Mouse (Mus musculus) MEL (cell line): ENCODE data around the gene Ube2f. TPM values are rescaled to one million over a fixed set of nuclear protein-coding genes. Genes with fewer than 3 reads are reported as not detected.
A peak's percentile ranks its signal among the peaks of the same experiment; 100 is the strongest.

Experiments used
- DNase-seq: peaks from one replicate; pipeline ENCODE4 v3.0.0; 2011; ENCODE audit warnings: low read depth, low spot score
- H3K27ac ChIP-seq: 2 replicates; pipeline ENCODE4 v1.5.1; 2012; ENCODE audit warnings: low read depth, mild to moderate bottlenecking, control low read depth, low read length, moderate library complexity; ENCODE audit not compliant: control insufficient read depth
- H3K27me3 ChIP-seq, 2 experiments: fragments of 150-350 bp in 1 of 2; sonication (generic) in 1 of 2; 2 replicates each; pipeline ENCODE4 v1.6.1; 2012; ENCODE audit warnings: low read length in 2 of 2, mild to moderate bottlenecking in 2 of 2, improper control_type of control experiment in 1 of 2, moderate library complexity in 1 of 2; ENCODE audit not compliant: insufficient read depth in 2 of 2, control insufficient read depth in 1 of 2
- H3K36me3 ChIP-seq, 2 experiments: 2 replicates each; pipeline ENCODE4 v1.6.1; 2012 to 2014; ENCODE audit warnings: low read length in 2 of 2, improper control_type of control experiment in 1 of 2, inconsistent platforms in 1 of 2, mild to moderate bottlenecking in 1 of 2; ENCODE audit not compliant: insufficient read depth in 2 of 2, control insufficient read depth in 1 of 2
- H3K4me1 ChIP-seq, 2 experiments: fragments of 150-350 bp in 1 of 2; sonication (generic) in 1 of 2; 2 replicates each; pipeline ENCODE4 v1.6.1; 2012; ENCODE audit warnings: low read length in 2 of 2, improper control_type of control experiment in 1 of 2, mild to moderate bottlenecking in 1 of 2; ENCODE audit not compliant: insufficient read depth in 2 of 2, control insufficient read depth in 1 of 2
- H3K4me3 ChIP-seq, 2 experiments: fragments of 150-350 bp in 1 of 2; sonication (generic) in 1 of 2; 2 replicates each; pipeline ENCODE4 v1.5.1; 2012; ENCODE audit warnings: low read depth in 2 of 2, low read length in 2 of 2, mild to moderate bottlenecking in 2 of 2, moderate library complexity in 2 of 2, control low read depth in 1 of 2, improper control_type of control experiment in 1 of 2; ENCODE audit not compliant: control insufficient read depth in 1 of 2, insufficient read depth in 1 of 2
- H3K79me2 ChIP-seq: 2 replicates; pipeline ENCODE4 v1.6.1; 2012; ENCODE audit warnings: mild to moderate bottlenecking, low read length, moderate library complexity; ENCODE audit not compliant: control insufficient read depth, poor library complexity, insufficient read depth
- H3K9ac ChIP-seq: 2 replicates; pipeline ENCODE4 v1.6.1; 2012; ENCODE audit warnings: low read depth, mild to moderate bottlenecking, control low read depth, low read length, moderate library complexity; ENCODE audit not compliant: control insufficient read depth, poor library complexity, severe bottlenecking
- H3K9me3 ChIP-seq: fragments of 150-350 bp; sonication (generic); replicated peaks from 2 replicates; pipeline ENCODE4 v1.6.1; 2012; ENCODE audit warnings: mild to moderate bottlenecking, low read length, improper control_type of control experiment, moderate library complexity; ENCODE audit not compliant: insufficient read depth
- BHLHE40 ChIP-seq: IDR thresholded peaks from 2 replicates; pipeline ENCODE4 v1.6.1; 2012; ENCODE audit warnings: low read depth, mild to moderate bottlenecking, inconsistent platforms, low read length, improper control_type of control experiment, borderline replicate concordance
- ELF1 ChIP-seq: IDR thresholded peaks from 2 replicates; pipeline ENCODE4 v1.6.1; 2014; ENCODE audit warnings: low read depth, mild to moderate bottlenecking, inconsistent platforms, low read length, improper control_type of control experiment, moderate library complexity
- EP300 ChIP-seq, 2 experiments: IDR thresholded peaks; 2 replicates each; pipeline ENCODE4 v1.6.1; 2011; ENCODE audit warnings: improper control_type of control experiment in 2 of 2, low read length in 2 of 2, low read depth in 1 of 2, mild to moderate bottlenecking in 1 of 2
- GATA1 ChIP-seq: IDR thresholded peaks from 2 replicates; pipeline ENCODE4 v1.6.1; 2011; ENCODE audit warnings: low read depth, low read length, improper control_type of control experiment
- HCFC1 ChIP-seq: IDR thresholded peaks from 2 replicates; pipeline ENCODE4 v1.6.1; 2012; ENCODE audit warnings: low read depth, mild to moderate bottlenecking, inconsistent platforms, low read length, improper control_type of control experiment, moderate library complexity
- KAT2A ChIP-seq: conservative IDR thresholded peaks from 2 replicates; pipeline ENCODE4 v1.6.1; 2012; ENCODE audit warnings: low read depth, low read length, improper control_type of control experiment, inconsistent platforms
- MAZ ChIP-seq: IDR thresholded peaks from 2 replicates; pipeline ENCODE4 v1.6.1; 2012; ENCODE audit warnings: low read depth, mild to moderate bottlenecking, inconsistent platforms, low read length, improper control_type of control experiment
- NELFE ChIP-seq: IDR thresholded peaks from 2 replicates; pipeline ENCODE4 v1.6.1; 2011; ENCODE audit warnings: low read depth, low read length, improper control_type of control experiment
- NRF1 ChIP-seq: IDR thresholded peaks from 2 replicates; pipeline ENCODE4 v1.6.1; 2014; ENCODE audit warnings: low read depth, mild to moderate bottlenecking, inconsistent platforms, low read length, improper control_type of control experiment, moderate library complexity; ENCODE audit not compliant: poor library complexity, insufficient read depth, severe bottlenecking
- SMC3 ChIP-seq: IDR thresholded peaks from 2 replicates; pipeline ENCODE4 v1.6.1; 2011; ENCODE audit warnings: low read depth, low read length, improper control_type of control experiment
- TAL1 ChIP-seq: IDR thresholded peaks from 2 replicates; pipeline ENCODE4 v1.6.1; 2012; ENCODE audit warnings: mild to moderate bottlenecking, inconsistent platforms, low read length, moderate library complexity, mixed read lengths
- TCF12 ChIP-seq: IDR thresholded peaks from 2 replicates; pipeline ENCODE4 v1.6.1; 2014; ENCODE audit warnings: low read depth, mild to moderate bottlenecking, inconsistent platforms, low read length, improper control_type of control experiment, moderate library complexity
- UBTF ChIP-seq: IDR thresholded peaks from 2 replicates; pipeline ENCODE4 v1.6.1; 2012; ENCODE audit warnings: low read depth, mild to moderate bottlenecking, inconsistent platforms, low read length, improper control_type of control experiment, moderate library complexity, borderline replicate concordance; ENCODE audit not compliant: insufficient read depth
- polyA plus RNA-seq, 2 experiments: library from polyadenylated mRNA; stranded (reverse) in 1 of 2; unstranded in 1 of 2; fragments of >175 nt in 1 of 2; fragments of >200 nt in 1 of 2; gene quantifications; 2 replicates each; pipeline versions ENCODE4 v1.2.1 to v1.2.4; 2012; ENCODE audit warnings: low replicate concordance in 2 of 2, low read depth in 1 of 2; ENCODE audit not compliant: insufficient read length in 2 of 2, insufficient read depth in 1 of 2, missing spikeins in 1 of 2
- total RNA-seq: library from RNA; depleted of rRNA; stranded (reverse); fragments of 300-350 nt; gene quantifications from 2 replicates; pipeline ENCODE4 v1.2.3, GENCODE M21; 2012

Gene Ube2f
- total and polyA plus RNA-seq, 3 experiments: 57.4 to 71.3 TPM; not detected in 1

DNA sequence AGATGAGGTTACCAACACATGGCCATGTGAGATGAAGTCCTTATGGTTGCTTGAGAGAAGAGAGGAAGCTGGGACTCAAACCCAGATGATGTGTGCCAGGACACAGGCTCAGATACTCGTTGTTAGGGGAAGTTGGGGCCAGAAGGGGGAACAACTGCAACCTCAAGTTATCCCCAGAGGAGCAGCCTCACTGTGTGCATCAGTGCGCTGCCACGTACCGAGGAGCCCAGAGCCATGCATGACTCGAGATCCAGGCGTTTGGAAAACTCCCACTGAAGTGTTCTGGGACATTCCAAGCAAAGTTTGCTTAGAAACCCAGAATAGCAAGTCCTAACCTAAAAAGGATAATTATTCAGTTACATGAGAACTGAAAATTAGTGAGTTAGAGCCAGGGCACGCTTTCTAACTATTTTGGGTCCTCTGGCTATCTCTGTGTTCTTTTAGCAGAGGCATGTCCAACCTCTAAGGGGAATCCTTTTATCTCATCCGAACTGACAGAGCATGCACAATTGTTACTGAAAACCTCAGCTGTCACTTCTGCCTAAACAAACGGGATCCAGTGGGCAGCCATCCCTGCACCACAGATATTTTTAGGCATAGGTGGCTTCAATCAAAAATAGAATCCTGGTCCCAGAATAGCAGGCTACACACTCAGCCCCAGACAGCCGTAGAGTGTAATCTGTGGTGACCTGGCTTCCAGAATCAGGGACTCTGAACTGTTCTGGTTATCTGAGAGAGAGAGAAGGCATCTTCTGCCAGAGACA, 33.4 kb upstream of the Ube2f start (continued):
- TF ChIP-seq HCFC1: no peak
- TF ChIP-seq NRF1: no peak
- TF ChIP-seq MAZ: no peak
- TF ChIP-seq, all 39 proteins: peak for 11

GRCm38 (mm10) chr1:91219641-91220321, 30.3 kb upstream of the Ube2f start:
- no peaks in the 10 kb centered on the region for H3K27me3 ChIP-seq
- no peaks in the 10 kb centered on the region for H3K79me2 ChIP-seq
- DNase-seq: no peak
- H3K36me3 ChIP-seq: peaks cover 0 to 13% of the 10 kb centered on the region in 2 experiments; a peak in 2 of 4 replicates
- H3K9ac ChIP-seq: no peak overlapping the region
- TF ChIP-seq TCF12 (no peak), GATA1 (peak; percentile 69; the same call in 1 of the 2 replicates), SMC3 (no peak)
- peaks cover 6 to 18% of the 10 kb centered on the region in 2 experiments for H3K4me1 ChIP-seq
- no peak overlapping the region for H3K4me3 ChIP-seq
- no peak overlapping the region for H3K27ac ChIP-seq
- no peaks in the 10 kb centered on the region for H3K9me3 ChIP-seq

DNA sequence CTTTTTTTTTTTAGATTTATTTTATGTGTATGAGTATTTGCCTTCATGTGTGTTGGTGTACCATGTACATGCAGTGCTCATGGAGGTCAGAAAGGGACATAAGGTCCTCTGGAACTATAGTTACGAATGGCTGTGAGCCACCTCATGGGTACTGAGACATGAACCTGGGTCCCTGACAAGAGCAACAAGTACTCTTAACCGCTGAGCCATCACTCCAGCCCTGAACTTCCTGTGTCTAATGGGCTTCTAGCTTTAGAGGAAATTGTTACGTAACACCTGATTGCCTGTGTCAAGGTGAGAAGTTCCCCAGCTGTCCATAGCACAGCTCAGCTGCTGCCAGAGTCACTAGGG, 29.8 kb upstream of the Ube2f start:
- H3K9ac ChIP-seq: no peak overlapping the region
- H3K27ac ChIP-seq: no peak overlapping the region
- H3K36me3 ChIP-seq: peaks cover 0 to 13% of the 10 kb centered on the region in 2 experiments; a peak in 2 of 4 replicates
- DNase-seq: no peak
- H3K4me3 ChIP-seq: no peak overlapping the region
- H3K9me3 ChIP-seq: no peaks in the 10 kb centered on the region
- H3K4me1 ChIP-seq: peaks cover 6 to 18% of the 10 kb centered on the region in 2 experiments
- no peaks in the 10 kb centered on the region for H3K79me2 ChIP-seq
- H3K27me3 ChIP-seq: no peaks in the 10 kb centered on the region
- no peak for TF ChIP-seq UBTF
- no peak for TF ChIP-seq BHLHE40
- TF ChIP-seq NELFE: no peak
- no peak for TF ChIP-seq KAT2A
- no peak for TF ChIP-seq ELF1
- TF ChIP-seq EP300 (IDR thresholded peaks at IDR 0.05; ENCODE audit: low read depth in 1 of 2, low read length in 2 of 2): no peak
- TF ChIP-seq TCF12: no peak
- TF ChIP-seq TAL1: no peak
